Mouse (Mus musculus): ENCODE data around the gene Gramd1c.

- TF ChIP-seq CTCF (IDR thresholded peaks at IDR 0.05; ENCODE audit: low read depth, low read length) = no peak
- no peak for TF ChIP-seq POLR2A (IDR thresholded peaks at IDR 0.05; ENCODE audit: borderline replicate concordance, low read depth, low read length)
These were observed 89.4 kb downstream of the Gramd1c start for GRCm38 (mm10) chr16:43973606-43974220.
